Comparison of ENCODE assay signal across 17 mouse cellular contexts in the genomic region with DNA sequence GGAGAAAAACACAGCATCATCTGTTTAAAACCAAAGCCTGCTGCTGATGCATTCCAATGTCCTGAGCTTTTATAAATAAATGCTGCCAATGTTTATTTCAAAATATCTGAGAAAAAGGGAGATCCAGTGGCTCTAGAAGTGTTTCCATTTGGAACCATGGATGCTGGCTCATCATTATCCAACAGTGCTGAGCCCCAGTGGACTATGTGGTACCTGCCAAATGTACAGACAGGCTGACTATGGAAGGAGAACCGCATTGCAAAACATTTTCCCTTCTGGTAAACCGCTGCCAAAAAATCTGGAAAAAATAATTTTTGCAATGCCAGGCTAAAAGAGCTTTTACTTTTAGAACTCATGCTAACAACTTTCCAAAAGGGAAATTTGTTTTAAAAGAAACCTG.
DNase-seq lines count a peak whose midpoint lies in the region; ATAC-seq lines count a peak whose summit lies in the region.
"Had no signal": no experiment of that assay in that cellular context is flagged by ENCODE, and none has a peak within 500 bp of the region (broad histone marks: within the 10 kb centered on the region; RNA-seq: fewer than 3 reads in every experiment).

No protein-coding gene starts in this region.

- 65% methylated on average over 2 of the region's 2 CpGs for WGBS in embryonic facial prominence, embryonic 14.5 days
- 91% methylated on average over 2 of the region's 2 CpGs for WGBS in embryonic facial prominence, embryonic 10.5 days

- no peak overlapping the region for H3K4me3 ChIP-seq in embryonic facial prominence, embryonic 14.5 days (ENCODE audit: low read depth, low read length)
- H3K4me3 ChIP-seq in embryonic facial prominence, embryonic 10.5 days: no peak overlapping the region
- H3K4me3 ChIP-seq: embryonic facial prominence, embryonic 15.5 days; hindbrain, embryonic 12.5 days; midbrain, embryonic 12.5 days had no signal

- no peak overlapping the region for H3K9ac ChIP-seq in embryonic facial prominence, embryonic 14.5 days (ENCODE audit: low read depth, low read length)
- H3K9ac ChIP-seq: embryonic facial prominence, embryonic 15.5 days; hindbrain, embryonic 12.5 days; midbrain, embryonic 12.5 days had no signal

- H3K4me1 ChIP-seq in embryonic facial prominence, embryonic 14.5 days (ENCODE audit: control insufficient read depth, insufficient read depth, low read length): 0 out of 2 replicates have a peak, but pooled peaks cover 3% of the 10 kb centered on the region
- H3K4me1 ChIP-seq in embryonic facial prominence, embryonic 10.5 days: no peaks in the 10 kb centered on the region
- H3K4me1 ChIP-seq: midbrain, embryonic 12.5 days had no signal

- DNase-seq in embryonic facial prominence, embryonic 14.5 days (ENCODE audit: low spot score): peak; percentile 75
- DNase-seq in embryonic facial prominence, embryonic 10.5 days (ENCODE audit: low spot score): no peak
- DNase-seq in ovary, adult 18-20 months (ENCODE audit: low spot score): peak; percentile 26
- no peak for DNase-seq in ovary, postnatal 10 days (ENCODE audit: low spot score)
- DNase-seq in heart, postnatal 25 days (ENCODE audit: low spot score): peak; percentile 23
- peak; percentile 37 for DNase-seq in lung, postnatal 36 days
- DNase-seq in left cerebral cortex, adult 18-20 months (ENCODE audit: low spot score in 2 of 2): no peak
- no peak for DNase-seq in retina, postnatal 1 day
- DNase-seq: kidney, adult 11 months; kidney, postnatal 4 days; right cerebral cortex, postnatal 4 days had no signal

- intact Hi-C loops in heart, postnatal 25 days (cut with DNase I): no loop called here

- no peaks in the 10 kb centered on the region for H3K27me3 ChIP-seq in embryonic facial prominence, embryonic 14.5 days (replicated peaks; ENCODE audit: control insufficient read depth, insufficient read depth, low read length)
- H3K27me3 ChIP-seq in embryonic facial prominence, embryonic 10.5 days (replicated peaks; ENCODE audit: low read depth, poor library complexity, severe bottlenecking): no peaks in the 10 kb centered on the region
- H3K27me3 ChIP-seq: embryonic facial prominence, embryonic 15.5 days; hindbrain, embryonic 12.5 days; midbrain, embryonic 12.5 days had no signal

- H3K4me2 ChIP-seq in embryonic facial prominence, embryonic 14.5 days (ENCODE audit: low read depth, low read length): no peak overlapping the region
- H3K4me2 ChIP-seq: embryonic facial prominence, embryonic 15.5 days; hindbrain, embryonic 12.5 days; midbrain, embryonic 12.5 days had no signal

- no peaks in the 10 kb centered on the region for H3K36me3 ChIP-seq in embryonic facial prominence, embryonic 14.5 days (ENCODE audit: control insufficient read depth, insufficient read depth, low read length)
- no peaks in the 10 kb centered on the region for H3K36me3 ChIP-seq in embryonic facial prominence, embryonic 10.5 days (replicated peaks)
- H3K36me3 ChIP-seq: embryonic facial prominence, embryonic 15.5 days; hindbrain, embryonic 12.5 days; midbrain, embryonic 12.5 days had no signal

- peak overlapping the region; percentile 63; the same call in 1 of the 2 replicates for H3K27ac ChIP-seq in embryonic facial prominence, embryonic 14.5 days (replicated peaks; ENCODE audit: low read depth, low read length)
- H3K27ac ChIP-seq in embryonic facial prominence, embryonic 10.5 days (replicated peaks): no peak overlapping the region
- H3K27ac ChIP-seq: hindbrain, embryonic 12.5 days; midbrain, embryonic 12.5 days had no signal

- no peak for ATAC-seq in embryonic facial prominence, embryonic 14.5 days (ENCODE audit: low read depth)
- ATAC-seq: activated CD4-positive, CD25-positive, alpha-beta regulatory T cell, adult 4 months; CD4-positive, CD25-positive, alpha-beta regulatory T cell, adult 4 months; forebrain, embryonic 16.5 days had no signal

- H3K9me3 ChIP-seq in embryonic facial prominence, embryonic 14.5 days (ENCODE audit: control insufficient read depth, low read length): no peaks in the 10 kb centered on the region
- H3K9me3 ChIP-seq in embryonic facial prominence, embryonic 10.5 days: 0 out of 2 replicates have a peak, but pooled peaks cover 4% of the 10 kb centered on the region
- H3K9me3 ChIP-seq: embryonic facial prominence, embryonic 15.5 days; hindbrain, embryonic 12.5 days; midbrain, embryonic 12.5 days had no signal

Comparison
In these comparisons a context has a peak if more than half of its experiments do, and no peak if none do; other contexts are left out.
1. DNase-seq: peak in embryonic facial prominence, embryonic 14.5 days (single experiment), ovary, adult 18-20 months (single experiment), heart, postnatal 25 days (single experiment) and lung, postnatal 36 days (single experiment); none in embryonic facial prominence, embryonic 10.5 days (single experiment), ovary, postnatal 10 days (single experiment), left cerebral cortex, adult 18-20 months (0 of 2) and retina, postnatal 1 day (single experiment).